Comparison of ENCODE assay signal across 8 mouse cellular contexts in the genomic region with DNA sequence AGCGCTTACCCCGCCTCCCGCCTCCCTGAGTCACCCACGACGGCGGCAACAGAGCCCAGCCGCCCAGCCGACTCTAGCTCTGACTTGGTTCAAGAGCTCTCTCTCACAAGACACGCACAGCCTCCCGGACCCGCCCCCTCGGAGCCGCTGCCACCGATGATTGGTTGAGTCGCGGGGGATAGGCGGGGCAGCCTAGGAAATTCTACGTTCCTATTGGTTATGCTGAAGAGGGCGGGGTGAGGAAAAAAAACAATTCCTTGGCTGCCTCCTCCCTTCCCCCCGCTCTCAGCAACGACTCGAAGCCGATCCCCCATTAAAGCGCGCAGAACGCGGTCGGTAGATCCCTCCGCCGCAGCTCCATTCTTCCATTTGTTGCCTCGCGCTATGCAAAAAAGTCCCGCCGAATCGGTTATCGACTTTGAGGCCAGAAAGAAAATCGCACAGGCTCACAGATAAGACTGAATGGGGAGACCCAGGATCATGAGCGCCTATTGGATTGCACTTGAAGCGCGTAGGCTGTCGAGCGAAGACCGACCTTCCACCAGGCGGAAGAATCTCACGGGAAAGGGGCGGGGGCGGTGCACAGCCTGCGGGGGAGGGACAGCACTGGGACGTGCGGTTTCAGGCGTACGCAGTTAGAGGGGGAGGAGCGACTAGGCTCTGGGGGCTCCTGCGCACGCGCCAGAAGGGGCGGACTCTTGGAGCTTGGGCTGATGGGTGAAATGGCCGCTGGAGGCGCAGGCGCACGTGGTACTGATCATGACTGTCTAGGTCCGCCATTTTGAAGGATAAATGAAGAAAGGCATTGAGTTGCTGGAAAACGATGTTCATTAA. TPM values are rescaled to one million over a fixed set of nuclear protein-coding genes. Genes with fewer than 3 reads are reported as not detected.
A peak's percentile ranks its signal among the peaks of the same experiment; 100 is the strongest.
DNase-seq lines count a peak whose midpoint lies in the region; ATAC-seq lines count a peak whose summit lies in the region.

Kdm3a (minus strand) TSS at position 162 of the 834 bp plus-strand sequence.

- H3K4me1 ChIP-seq in intestine, embryonic 14.5 days (replicated peaks; ENCODE audit: control insufficient read depth, insufficient read depth, low read length) = peaks cover 13% of the 10 kb centered on the region

- intact Hi-C loops in left cerebral cortex, postnatal 14 days (cut with DNase I) = loop anchor here (2.0 to 5.0 kb wide), 2 partner anchors 74 to 172 kb away; partner anchors contain the start of gene Reep1

- peak; percentile 97 to 98 for DNase-seq in adrenal gland, adult 18-20 months (ENCODE audit: low spot score in 2 of 2)
- DNase-seq in embryo, embryonic 11 days = peak; percentile 99
- peak; percentile 97 for DNase-seq in gastrocnemius, postnatal 25 days
- DNase-seq in intestine, embryonic 14.5 days (ENCODE audit: low spot score) = peak; percentile 99
- peak; percentile 97 to 100 for DNase-seq in left cerebral cortex, postnatal 14 days (ENCODE audit: low spot score in 2 of 2)
- DNase-seq in mesoderm, embryonic 11.5 days (ENCODE audit: low read depth, low spot score) = peak; percentile 99
- DNase-seq in right cerebral cortex, postnatal 36 days (ENCODE audit: low spot score in 2 of 2) = peak; percentile 97
- peak; percentile 99 for DNase-seq in yolk sac, embryonic 10.5 days (ENCODE audit: low spot score)

- H3K9me3 ChIP-seq in intestine, embryonic 14.5 days (ENCODE audit: control insufficient read depth, low read length) = no peaks in the 10 kb centered on the region

- peaks cover 8% of the 10 kb centered on the region; the same call in 1 of the 2 replicates for H3K27me3 ChIP-seq in intestine, embryonic 14.5 days (replicated peaks; ENCODE audit: control insufficient read depth, insufficient read depth, low read length)

- H3K4me2 ChIP-seq in intestine, embryonic 14.5 days (ENCODE audit: low read length) = peak within 1 kb of the TSS; percentile 92

- peak within 1 kb of the TSS; percentile 73 for H3K4me3 ChIP-seq in intestine, embryonic 14.5 days (ENCODE audit: low read depth, low read length)

- H3K9ac ChIP-seq in intestine, embryonic 14.5 days (ENCODE audit: low read length) = peak within 1 kb of the TSS; percentile 88

- ATAC-seq in intestine, embryonic 14.5 days (replicated peaks; ENCODE audit: low FRiP score, low TSS enrichment, low read depth) = peak; percentile 97

- WGBS in intestine, embryonic 14.5 days = under 1% methylated on average over 63 of the region's 63 CpGs

- H3K36me3 ChIP-seq in intestine, embryonic 14.5 days (ENCODE audit: control insufficient read depth, insufficient read depth, low read length) = peaks cover 19% of the 10 kb centered on the region

- peak within 1 kb of the TSS; percentile 100 for H3K27ac ChIP-seq in intestine, embryonic 14.5 days (ENCODE audit: low read depth)

RNA-seq across cellular contexts. Expression of gene Kdm3a, which starts in this region (rescaled TPM):
- total RNA-seq in adrenal gland, adult 18-20 months (2021) = 10 to 100 TPM; 29.5 to 30.3 TPM
- total RNA-seq in gastrocnemius, postnatal 25 days (2021) = 10 to 100 TPM in 1 of 2 experiments, 1 to 10 TPM in 1; 8.8 to 12.0 TPM
- 43.2 and 43.5 TPM in 2 replicates for polyA plus RNA-seq in intestine, embryonic 14.5 days (2014; fragmentation: Nextera tagmentation; extraction: Ambion mirVana)
- 10 to 100 TPM; 28.4 to 34.0 TPM for total RNA-seq in left cerebral cortex, postnatal 14 days (2021)

Comparison
In these comparisons a context has a peak if more than half of its experiments do, and no peak if none do; other contexts are left out.
1. Peak in every context shown above with its lines: DNase-seq, ATAC-seq, H3K4me3 ChIP-seq and H3K27ac ChIP-seq.